Mouse (Mus musculus) frontal cortex, postnatal 14 days (tissue): ENCODE measurements around the gene Mlkl.
"Not testable (repeated sequence)": the region's sequence is repeated elsewhere in the genome, so short reads cannot be mapped to it uniquely, and the experiment has no call there.

Experiments
- DNase-seq, 2 experiments: peaks; one replicate each; pipeline ENCODE4 v3.0.0; 2022; ENCODE audit warnings: low spot score in 2 of 2

Gene Mlkl

GRCm38 (mm10) chr8:111313961-111314360 is 24.0 kb downstream of the Mlkl start:
- DNase-seq: not testable (repeated sequence)

- no peak for DNase-seq
Measured at GRCm38 (mm10) chr8:111312758-111313162, 25.2 kb downstream of the Mlkl start.

GRCm38 (mm10) chr8:111310006-111310405 is 28.0 kb downstream of the Mlkl start:
- DNase-seq: not testable (repeated sequence)

- DNase-seq: no peak
Measured at GRCm38 (mm10) chr8:111305031-111305730, 32.8 kb downstream of the Mlkl start.

GRCm38 (mm10) chr8:111304359-111304758 is 33.6 kb downstream of the Mlkl start:
- DNase-seq: no peak

GRCm38 (mm10) chr8:111303076-111303803 is 34.7 kb downstream of the Mlkl start:
- not testable (repeated sequence) for DNase-seq

GRCm38 (mm10) chr8:111300597-111301546 is 37.1 kb downstream of the Mlkl start:
- DNase-seq: no peak

GRCm38 (mm10) chr8:111299821-111300568 is 38.0 kb downstream of the Mlkl start, which contains the start of gene Rfwd3:
Gene Rfwd3, minus strand, starts transcription at chr8:111300222.
- peak; percentile 96 to 98 for DNase-seq

GRCm38 (mm10) chr8:111299363-111299820 is 38.6 kb downstream of the Mlkl start:
- DNase-seq: peak; percentile 13 to 18

- DNase-seq: no peak
Measured at GRCm38 (mm10) chr8:111298011-111298410, 40.0 kb downstream of the Mlkl start.

- DNase-seq: no peak
Measured at GRCm38 (mm10) chr8:111291733-111292132, 46.2 kb downstream of the Mlkl start.

GRCm38 (mm10) chr8:111290586-111290985 is 47.4 kb downstream of the Mlkl start:
- DNase-seq: no peak

GRCm38 (mm10) chr8:111285603-111286002 is 52.4 kb downstream of the Mlkl start:
- DNase-seq: no peak

- no peak for DNase-seq
Measured at GRCm38 (mm10) chr8:111282093-111282492, 55.9 kb downstream of the Mlkl start.

GRCm38 (mm10) chr8:111268277-111268676 is 69.7 kb downstream of the Mlkl start:
- DNase-seq: no peak

- DNase-seq: not testable (repeated sequence)
Measured at GRCm38 (mm10) chr8:111266161-111266560, 71.8 kb downstream of the Mlkl start.

- no peak for DNase-seq
Measured at GRCm38 (mm10) chr8:111264693-111265220, 73.2 kb downstream of the Mlkl start.

- no peak for DNase-seq
Measured at GRCm38 (mm10) chr8:111261981-111262381, 76.0 kb downstream of the Mlkl start.
